Mouse (Mus musculus) adrenal gland, postnatal 10 days (tissue): Measurements from ENCODE around the gene Hadhb. TPM values are rescaled to one million over a fixed set of nuclear protein-coding genes. Genes with fewer than 3 reads are reported as not detected.
"Not testable (repeated sequence)": the region's sequence is repeated elsewhere in the genome, so short reads cannot be mapped to it uniquely, and the experiment has no call there.

ENCODE experiments used
- DNase-seq: peaks from one replicate; pipeline ENCODE4 v3.0.0; 2021; ENCODE audit warnings: mixed read lengths
- total RNA-seq, 2 experiments: library from RNA; stranded (reverse); gene quantifications; 2 replicates each; pipeline ENCODE4 v1.2.3; 2021

The Hadhb gene
- total RNA-seq, 2 experiments from 2014 or later: 1,471 to 1,600 TPM

- DNase-seq: no peak
Observed at GRCm38 (mm10) chr5:30172931-30173692, 18.1 kb downstream of the Hadhb start.

GRCm38 (mm10) chr5:30175811-30176210 lies 20.8 kb downstream of the Hadhb start:
- no peak for DNase-seq

GRCm38 (mm10) chr5:30187687-30188485 lies 32.8 kb downstream of the Hadhb start:
- no peak for DNase-seq

- no peak for DNase-seq
Observed at GRCm38 (mm10) chr5:30192452-30192851, 37.4 kb downstream of the Hadhb start.

GRCm38 (mm10) chr5:30195340-30195739 lies 40.3 kb downstream of the Hadhb start:
- no peak for DNase-seq

- no peak for DNase-seq
Observed at GRCm38 (mm10) chr5:30198257-30198656, 43.2 kb downstream of the Hadhb start.

- peak; percentile 54 for DNase-seq
Observed at GRCm38 (mm10) chr5:30201521-30201920, 46.5 kb downstream of the Hadhb start.

GRCm38 (mm10) chr5:30202221-30202620 lies 47.2 kb downstream of the Hadhb start:
- DNase-seq: no peak

- no peak for DNase-seq
Observed at GRCm38 (mm10) chr5:30203216-30203885, 48.3 kb downstream of the Hadhb start.

- no peak for DNase-seq
Observed at GRCm38 (mm10) chr5:30204441-30204840, 49.4 kb downstream of the Hadhb start.

- DNase-seq: no peak
Observed at GRCm38 (mm10) chr5:30205034-30205433, 50.0 kb downstream of the Hadhb start.

GRCm38 (mm10) chr5:30205493-30205892 lies 50.4 kb downstream of the Hadhb start, which contains the start of gene Adgrf3:
Adgrf3 (minus strand) TSS chr5:30205722.
- DNase-seq: no peak

GRCm38 (mm10) chr5:30207276-30207675 lies 52.2 kb downstream of the Hadhb start:
- DNase-seq: peak; percentile 50

- DNase-seq: not testable (repeated sequence)
Observed at GRCm38 (mm10) chr5:30210758-30211157, 55.7 kb downstream of the Hadhb start.

GRCm38 (mm10) chr5:30214889-30215288 lies 59.8 kb downstream of the Hadhb start:
- DNase-seq: peak; percentile 76

GRCm38 (mm10) chr5:30215970-30216369 lies 60.9 kb downstream of the Hadhb start:
- no peak for DNase-seq

GRCm38 (mm10) chr5:30219715-30220114 lies 64.7 kb downstream of the Hadhb start:
- peak; percentile 40 for DNase-seq

GRCm38 (mm10) chr5:30220666-30221065 lies 65.6 kb downstream of the Hadhb start:
- no peak for DNase-seq

GRCm38 (mm10) chr5:30222681-30223080 lies 67.6 kb downstream of the Hadhb start:
- DNase-seq: no peak

- no peak for DNase-seq
Observed at GRCm38 (mm10) chr5:30230901-30231300, 75.9 kb downstream of the Hadhb start.

- no peak for DNase-seq
Observed at GRCm38 (mm10) chr5:30231891-30232270, 76.8 kb downstream of the Hadhb start.

- DNase-seq: peak; percentile 99
Observed at GRCm38 (mm10) chr5:30232271-30232971, 77.4 kb downstream of the Hadhb start, which contains the start of gene Selenoi. Selenoi (plus strand) TSS chr5:30232581.
